Mouse (Mus musculus) stomach, postnatal 0 days (tissue): ENCODE results near the gene Bach2. TPM values are rescaled to one million over a fixed set of nuclear protein-coding genes. Genes with fewer than 3 reads are reported as not detected.

Source experiments
- ATAC-seq: fragments of 200-750 bp; cut with Nextera tagmentation; 2 replicates; pipeline ENCODE4 v1.8.0; 2017; ENCODE audit not compliant: low FRiP score, low TSS enrichment
- DNase-seq: peaks from one replicate; pipeline ENCODE4 v3.0.0-alpha.2; 2016; ENCODE audit warnings: low spot score
- H3K27ac ChIP-seq: fragments of 300-500 bp; sonication (generic); replicated peaks from 2 replicates; pipeline ENCODE4 v1.5.1; 2014; ENCODE audit warnings: mild to moderate bottlenecking, control low read depth
- H3K27me3 ChIP-seq: fragments of 300-500 bp; sonication (generic); 2 replicates; pipeline ENCODE4 v1.6.1; 2014; ENCODE audit warnings: low read length; ENCODE audit not compliant: control insufficient read depth, insufficient read depth
- H3K36me3 ChIP-seq: fragments of 300-500 bp; sonication (generic); 2 replicates; pipeline ENCODE4 v1.6.1; 2014; ENCODE audit warnings: low read length, mixed read lengths; ENCODE audit not compliant: control insufficient read depth, insufficient read depth
- H3K4me1 ChIP-seq: fragments of 300-500 bp; sonication (generic); replicated peaks from 2 replicates; pipeline ENCODE4 v1.6.1; 2014; ENCODE audit warnings: antibody characterized with exemption; ENCODE audit not compliant: control insufficient read depth, insufficient read depth
- H3K4me2 ChIP-seq: fragments of 300-500 bp; sonication (generic); replicated peaks from 2 replicates; pipeline ENCODE4 v1.6.1; 2014; ENCODE audit warnings: low read depth, mild to moderate bottlenecking, control low read depth, moderate library complexity
- H3K4me3 ChIP-seq: fragments of 300-500 bp; sonication (generic); 2 replicates; pipeline ENCODE4 v1.5.1; 2014; ENCODE audit warnings: low read depth, low read length, control low read depth
- H3K9ac ChIP-seq: fragments of 300-500 bp; sonication (generic); 2 replicates; pipeline ENCODE4 v1.6.1; 2014; ENCODE audit warnings: mild to moderate bottlenecking, low read length, control low read depth, mixed read lengths
- H3K9me3 ChIP-seq: fragments of 300-500 bp; sonication (generic); 2 replicates; pipeline ENCODE4 v1.6.1; 2016; ENCODE audit warnings: low read length; ENCODE audit not compliant: control insufficient read depth
- CTCF ChIP-seq: IDR thresholded peaks from 2 replicates; pipeline ENCODE4 v1.5.1; 2016; ENCODE audit warnings: antibody characterized with exemption, low read depth, mild to moderate bottlenecking, moderate library complexity
- EP300 ChIP-seq: optimal IDR thresholded peaks from 2 replicates; pipeline ENCODE3; 2016; ENCODE audit warnings: antibody characterized with exemption
- WGBS: fragments of 180-500 bp; shearing (Covaris S2); extraction: QIAGEN DNeasy Blood & Tissue Kit; methylation state at CpG from one replicate; pipeline ENCODE4 v1.1.7; 2014; 5-methylcytosine and 5-hydroxymethylcytosine counted together
- polyA plus RNA-seq: library from polyadenylated mRNA; unstranded; fragments of >200 nt; fragmentation: Nextera tagmentation; extraction: Ambion mirVana; gene quantifications from 2 replicates; pipeline ENCODE4 v1.2.1, GENCODE M21; 2015

The Bach2 gene
- polyA plus RNA-seq, 1 experiment from 2014 or later = 1.9 TPM

DNA sequence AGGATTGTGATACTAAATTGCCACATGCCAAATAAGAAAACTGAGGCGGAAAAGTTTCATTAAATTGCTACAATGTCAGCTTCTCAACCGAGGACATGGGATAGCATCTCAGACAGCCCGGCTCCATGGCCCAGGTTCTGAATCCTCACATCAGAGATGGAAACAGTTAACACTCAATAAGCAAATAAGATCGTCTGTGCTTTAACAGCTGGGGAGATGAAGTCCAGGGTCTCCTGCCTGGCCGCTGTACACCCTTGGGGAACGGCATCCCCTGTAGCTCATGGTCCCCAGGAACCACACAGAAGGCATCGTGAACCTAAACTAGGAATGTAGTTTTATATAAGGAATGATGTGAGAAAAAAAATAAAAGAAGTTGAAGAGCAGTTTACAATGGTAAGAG lies 297.0 kb downstream of the Bach2 start:
- ATAC-seq (no peak), DNase-seq (no peak)
- no peak for TF ChIP-seq CTCF
- no peak for TF ChIP-seq EP300
- Histone ChIP-seq H3K9ac (no peak overlapping the region), H3K9me3 (no peaks in the 10 kb centered on the region), H3K4me2 (no peak overlapping the region), H3K27ac (no peak overlapping the region), H3K27me3 (no peaks in the 10 kb centered on the region), H3K4me1 (peaks cover 3% of the 10 kb centered on the region; the same call in 1 of the 2 replicates), H3K36me3 (no peaks in the 10 kb centered on the region), H3K4me3 (no peak overlapping the region)
- WGBS = 83% methylated on average over 7 of the region's 7 CpGs

GRCm38 (mm10) chr4:32536870-32537508 lies 298.4 kb downstream of the Bach2 start:
- H3K27me3 ChIP-seq = no peaks in the 10 kb centered on the region
- WGBS = 57% methylated on average over 8 of the region's 8 CpGs
- H3K9ac ChIP-seq = no peak overlapping the region
- peaks cover 3% of the 10 kb centered on the region; the same call in 1 of the 2 replicates for H3K4me1 ChIP-seq
- no peak overlapping the region for H3K4me3 ChIP-seq
- peak overlapping the region; percentile 35 for H3K27ac ChIP-seq
- peak; percentile 81 for ATAC-seq
- TF ChIP-seq CTCF = peak; percentile 45
- TF ChIP-seq EP300 = no peak
- H3K36me3 ChIP-seq = no peaks in the 10 kb centered on the region
- H3K9me3 ChIP-seq = no peaks in the 10 kb centered on the region
- H3K4me2 ChIP-seq = no peak overlapping the region
- DNase-seq = no peak

GRCm38 (mm10) chr4:32538088-32538487 lies 299.5 kb downstream of the Bach2 start:
- Histone ChIP-seq H3K4me1 (peaks cover 3% of the 10 kb centered on the region; the same call in 1 of the 2 replicates), H3K9me3 (no peaks in the 10 kb centered on the region), H3K27me3 (no peaks in the 10 kb centered on the region), H3K4me2 (no peak overlapping the region), H3K27ac (peak overlapping the region; percentile 24; the same call in 1 of the 2 replicates), H3K9ac (no peak overlapping the region), H3K4me3 (no peak overlapping the region), H3K36me3 (no peaks in the 10 kb centered on the region)
- peak; percentile 53; the same call in 1 of the 2 replicates for ATAC-seq
- peak; percentile 70 for DNase-seq
- TF ChIP-seq EP300 (no peak), CTCF (peak; percentile 89)
- WGBS = 20% methylated on average over 5 of the region's 5 CpGs

GRCm38 (mm10) chr4:32538488-32538887 lies 299.9 kb downstream of the Bach2 start:
- Histone ChIP-seq H3K4me1 (peaks cover 3% of the 10 kb centered on the region; the same call in 1 of the 2 replicates), H3K36me3 (no peaks in the 10 kb centered on the region), H3K27ac (no peak overlapping the region), H3K27me3 (no peaks in the 10 kb centered on the region), H3K9ac (no peak overlapping the region), H3K9me3 (no peaks in the 10 kb centered on the region), H3K4me3 (no peak overlapping the region), H3K4me2 (no peak overlapping the region)
- WGBS = 61% methylated on average over 4 of the region's 4 CpGs
- TF ChIP-seq EP300 (no peak), CTCF (no peak)
- DNase-seq (no peak), ATAC-seq (no peak)

DNA sequence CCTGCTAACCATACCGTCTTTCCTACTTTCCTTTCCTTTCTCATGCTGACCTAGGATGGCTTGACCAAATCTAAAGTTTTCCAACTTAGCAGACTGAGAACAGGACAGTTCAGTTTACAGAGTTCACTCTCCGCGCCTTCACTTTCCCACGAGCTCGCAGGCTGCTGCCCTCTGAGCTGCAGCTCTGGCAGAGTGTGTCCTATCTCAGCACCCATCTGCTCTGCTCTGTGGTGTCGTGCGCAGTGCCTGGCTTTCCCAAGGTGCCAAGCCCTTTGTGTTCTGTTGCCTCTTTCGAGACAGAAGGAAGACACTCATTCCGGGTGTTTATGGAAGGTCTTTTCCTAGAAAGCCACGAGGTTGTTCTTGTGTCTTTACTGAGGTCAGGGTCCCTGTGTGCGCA lies 300.4 kb downstream of the Bach2 start:
- TF ChIP-seq CTCF = no peak
- no peak for TF ChIP-seq EP300
- Histone ChIP-seq H3K9ac (no peak overlapping the region), H3K4me3 (no peak overlapping the region), H3K4me1 (peaks cover 3% of the 10 kb centered on the region; the same call in 1 of the 2 replicates), H3K4me2 (no peak overlapping the region), H3K36me3 (no peaks in the 10 kb centered on the region), H3K27me3 (no peaks in the 10 kb centered on the region), H3K27ac (no peak overlapping the region), H3K9me3 (no peaks in the 10 kb centered on the region)
- DNase-seq = no peak
- ATAC-seq = no peak
- 76% methylated on average over 11 of the region's 11 CpGs for WGBS

GRCm38 (mm10) chr4:32544821-32545545 lies 306.4 kb downstream of the Bach2 start:
- DNase-seq = no peak
- H3K4me2 ChIP-seq = no peak overlapping the region
- no peak overlapping the region for H3K27ac ChIP-seq
- ATAC-seq = no peak
- no peak overlapping the region for H3K4me3 ChIP-seq
- H3K9ac ChIP-seq = no peak overlapping the region
- no peaks in the 10 kb centered on the region for H3K36me3 ChIP-seq
- no peaks in the 10 kb centered on the region for H3K27me3 ChIP-seq
- TF ChIP-seq CTCF (no peak), EP300 (no peak)
- no peaks in the 10 kb centered on the region for H3K9me3 ChIP-seq
- H3K4me1 ChIP-seq = no peaks in the 10 kb centered on the region
- 88% methylated on average over 14 of the region's 14 CpGs for WGBS
